ENCODE assay signal across 23 mouse cellular contexts in the genomic region with DNA sequence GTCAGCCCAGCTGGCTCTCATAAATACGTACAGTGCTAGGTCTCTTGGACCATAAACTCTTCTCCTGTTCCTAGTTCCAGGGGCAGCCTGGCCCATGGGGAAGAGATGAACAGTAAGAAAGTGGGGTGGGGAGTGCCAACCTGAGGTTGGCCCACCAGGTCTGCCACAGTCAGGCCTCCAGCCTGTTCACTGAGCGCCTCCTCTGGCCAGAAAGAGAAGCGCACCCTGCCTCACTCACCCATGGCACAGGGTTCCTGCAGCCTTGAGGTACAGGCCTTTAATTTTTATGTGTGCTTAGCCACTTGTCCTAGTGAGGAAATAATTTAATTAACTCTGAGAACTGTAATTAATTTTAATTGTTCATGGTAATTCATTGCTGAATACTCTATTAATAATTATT.
DNase-seq lines count a peak whose midpoint lies in the region; ATAC-seq and TF ChIP-seq lines count a peak whose summit lies in the region.
"Had no signal": no experiment of that assay in that cellular context is flagged by ENCODE, and none has a peak within 500 bp of the region (broad histone marks: within the 10 kb centered on the region; RNA-seq: fewer than 3 reads in every experiment).

No protein-coding gene starts in this region.

- H3K4me1 ChIP-seq in forebrain, postnatal 0 days (ENCODE audit: insufficient read depth), result no peaks in the 10 kb centered on the region
- no peaks in the 10 kb centered on the region for H3K4me1 ChIP-seq in forebrain, embryonic 16.5 days (replicated peaks; ENCODE audit: control insufficient read depth, insufficient read depth, low read length)
- H3K4me1 ChIP-seq in lung, postnatal 0 days (ENCODE audit: insufficient read depth, low read depth, low read length), result no peaks in the 10 kb centered on the region
- H3K4me1 ChIP-seq: hindbrain, embryonic 15.5 days; stomach, embryonic 15.5 days had no signal

- no peak overlapping the region for H3K27ac ChIP-seq in forebrain, postnatal 0 days (ENCODE audit: low read depth, low read length)
- no peak overlapping the region for H3K27ac ChIP-seq in forebrain, embryonic 16.5 days (ENCODE audit: low read length)
- no peak overlapping the region for H3K27ac ChIP-seq in lung, postnatal 0 days (ENCODE audit: low read length)
- H3K27ac ChIP-seq: forebrain, embryonic 12.5 days; hindbrain, embryonic 15.5 days; liver, embryonic 13.5 days; midbrain, embryonic 15.5 days; stomach, embryonic 15.5 days had no signal

- H3K27me3 ChIP-seq in forebrain, postnatal 0 days (ENCODE audit: insufficient read depth, low read length), result no peaks in the 10 kb centered on the region
- H3K27me3 ChIP-seq in forebrain, embryonic 16.5 days (replicated peaks; ENCODE audit: control insufficient read depth, insufficient read depth, low read length), result no peaks in the 10 kb centered on the region
- H3K27me3 ChIP-seq in lung, postnatal 0 days (replicated peaks; ENCODE audit: insufficient read depth, low read length), result no peaks in the 10 kb centered on the region
- H3K27me3 ChIP-seq: hindbrain, embryonic 15.5 days; liver, embryonic 13.5 days; megakaryocyte, embryonic 14.5 days; midbrain, embryonic 15.5 days; stomach, embryonic 15.5 days had no signal

- no peaks in the 10 kb centered on the region for H3K36me3 ChIP-seq in forebrain, postnatal 0 days (ENCODE audit: insufficient read depth)
- H3K36me3 ChIP-seq in forebrain, embryonic 16.5 days (ENCODE audit: control insufficient read depth, insufficient read depth), result no peaks in the 10 kb centered on the region
- H3K36me3 ChIP-seq in lung, postnatal 0 days (ENCODE audit: insufficient read depth, low read length), result no peaks in the 10 kb centered on the region
- H3K36me3 ChIP-seq: forebrain, embryonic 12.5 days; hindbrain, embryonic 15.5 days; liver, embryonic 13.5 days; midbrain, embryonic 15.5 days; stomach, embryonic 15.5 days had no signal

- 79% methylated on average over 3 of the region's 3 CpGs for WGBS in forebrain, postnatal 0 days
- 81% methylated on average over 3 of the region's 3 CpGs for WGBS in forebrain, embryonic 16.5 days
- 83% methylated on average over 3 of the region's 3 CpGs for WGBS in lung, postnatal 0 days

- no peaks in the 10 kb centered on the region for H3K9me3 ChIP-seq in forebrain, postnatal 0 days (ENCODE audit: low read length)
- no peaks in the 10 kb centered on the region for H3K9me3 ChIP-seq in forebrain, embryonic 16.5 days (ENCODE audit: control insufficient read depth, low read length)
- H3K9me3 ChIP-seq in lung, postnatal 0 days (ENCODE audit: low read length), result no peaks in the 10 kb centered on the region
- H3K9me3 ChIP-seq: forebrain, embryonic 12.5 days; hindbrain, embryonic 15.5 days; liver, embryonic 13.5 days; midbrain, embryonic 15.5 days; stomach, embryonic 15.5 days had no signal

- H3K4me2 ChIP-seq in forebrain, postnatal 0 days (ENCODE audit: low read depth), result no peak overlapping the region
- no peak overlapping the region for H3K4me2 ChIP-seq in forebrain, embryonic 16.5 days (ENCODE audit: low read length)
- no peak overlapping the region for H3K4me2 ChIP-seq in lung, postnatal 0 days (replicated peaks; ENCODE audit: low read depth, low read length)
- H3K4me2 ChIP-seq: forebrain, embryonic 12.5 days; hindbrain, embryonic 15.5 days; liver, embryonic 13.5 days; midbrain, embryonic 15.5 days; stomach, embryonic 15.5 days had no signal

- H3K9ac ChIP-seq in forebrain, postnatal 0 days, result no peak overlapping the region
- no peak overlapping the region for H3K9ac ChIP-seq in forebrain, embryonic 16.5 days (replicated peaks; ENCODE audit: low read depth, low read length)
- no peak overlapping the region for H3K9ac ChIP-seq in lung, postnatal 0 days (replicated peaks; ENCODE audit: low read depth)
- H3K9ac ChIP-seq: forebrain, embryonic 12.5 days; hindbrain, embryonic 15.5 days; liver, embryonic 13.5 days; midbrain, embryonic 15.5 days; stomach, embryonic 15.5 days had no signal

- no peak overlapping the region for H3K4me3 ChIP-seq in forebrain, postnatal 0 days (ENCODE audit: low read depth, low read length)
- no peak overlapping the region for H3K4me3 ChIP-seq in forebrain, embryonic 16.5 days (replicated peaks; ENCODE audit: low read length)
- H3K4me3 ChIP-seq in lung, postnatal 0 days (ENCODE audit: low read depth, low read length), result no peak overlapping the region
- H3K4me3 ChIP-seq: forebrain, embryonic 12.5 days; hindbrain, embryonic 15.5 days; liver, embryonic 13.5 days; midbrain, embryonic 15.5 days; stomach, embryonic 15.5 days had no signal

- TF ChIP-seq EP300 in lung, postnatal 0 days (IDR thresholded peaks at IDR 0.05), result no peak

- no peak for ATAC-seq in forebrain, postnatal 0 days
- ATAC-seq in forebrain, embryonic 16.5 days, result no peak
- ATAC-seq in lung, postnatal 0 days, result no peak
- ATAC-seq: CD4-positive, CD25-positive, alpha-beta regulatory T cell, adult 4 months; midbrain, embryonic 15.5 days had no signal

- peak; percentile 32; the same call in 1 of the 2 replicates for TF ChIP-seq CTCF in forebrain, postnatal 0 days (IDR thresholded peaks at IDR 0.05; ENCODE audit: low read depth)
- peak; percentile 24 for TF ChIP-seq CTCF in lung, postnatal 0 days (IDR thresholded peaks at IDR 0.05)

- no peak for DNase-seq in forebrain, postnatal 0 days
- peak; percentile 15 to 22 for DNase-seq in kidney, postnatal 4 days
- DNase-seq in kidney, postnatal 14 days, result no peak
- no peak for DNase-seq in lung, postnatal 0 days (ENCODE audit: low spot score)
- DNase-seq in lung, postnatal 14 days, result no peak
- DNase-seq in thymus, postnatal 14 days, result no peak
- DNase-seq: cerebellum, adult 9-11 months; gastrocnemius, postnatal 10 days; heart, adult 11 months; heart, postnatal 36 days; kidney, adult 11 months; layer of hippocampus, postnatal 36 days; left cerebral cortex, postnatal 4 days; liver, embryonic 13.5 days; lung, postnatal 10 days; right cerebral cortex, postnatal 25 days had no signal

Comparison
In these comparisons a context has a peak if more than half of its experiments do, and no peak if none do; other contexts are left out.
1. DNase-seq: peak in kidney, postnatal 4 days (2 of 2); none in forebrain, postnatal 0 days (single experiment), kidney, postnatal 14 days (single experiment), lung, postnatal 0 days (single experiment), lung, postnatal 14 days (single experiment) and thymus, postnatal 14 days (single experiment).